Mouse (Mus musculus): ENCODE data around the gene Tubb2b.

The Tubb2b gene

DNA sequence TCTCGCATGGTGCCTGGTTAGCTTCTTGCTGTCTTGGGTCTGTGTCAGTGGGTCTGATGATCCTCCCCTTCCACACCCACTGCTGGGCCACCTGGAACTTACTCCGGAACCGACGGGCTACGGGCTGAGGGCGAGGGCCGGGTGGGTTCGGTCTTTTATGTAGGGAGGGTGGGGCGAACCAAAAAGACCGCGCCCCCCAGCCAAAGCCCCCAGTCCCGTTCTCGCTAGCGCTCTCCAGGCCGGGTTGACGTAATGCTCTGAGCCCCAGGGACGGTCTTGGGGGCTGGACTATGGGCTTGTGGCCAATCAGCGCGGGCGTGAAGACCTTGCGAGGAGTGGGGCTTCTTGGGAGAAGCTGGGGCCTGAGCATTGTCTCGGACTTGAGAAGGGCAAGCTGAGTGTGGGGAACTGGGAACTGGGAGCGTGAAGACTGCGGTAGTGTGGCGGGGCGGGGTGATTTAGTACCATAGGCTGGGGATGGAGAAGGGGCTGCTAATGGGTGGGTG lies at the start of gene Tubb2b:
TSS of gene Tubb2b (minus strand) at position 241 of the 506 bp plus-strand sequence.
- peak; percentile 69 for DNase-seq (ENCODE audit: low read depth, low spot score)

DNA sequence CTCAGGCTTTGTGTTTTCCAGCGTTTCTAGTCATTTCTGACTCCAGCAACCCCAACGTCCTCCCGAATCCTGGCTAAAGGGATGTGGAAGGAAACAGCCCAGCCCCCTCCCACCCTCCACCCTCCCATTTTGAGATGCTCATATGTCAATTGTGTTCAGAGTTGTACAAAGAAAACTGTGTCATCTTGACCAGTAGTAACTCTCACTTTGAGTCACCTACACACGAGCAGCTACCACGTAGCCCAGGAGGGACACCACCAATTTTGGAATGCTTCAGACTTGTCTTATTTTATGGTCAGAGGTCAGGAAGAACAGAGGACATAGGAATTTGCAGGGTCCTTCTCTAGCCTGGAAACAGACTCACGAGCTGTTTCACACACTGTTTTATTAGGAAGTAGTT lies 43.8 kb upstream of the Tubb2b start:
- DNase-seq (ENCODE audit: low read depth, low spot score), result no peak

- DNase-seq (ENCODE audit: low read depth, low spot score), result no peak
These were observed 33.2 kb upstream of the Tubb2b start for GRCm38 (mm10) chr13:34163304-34163975.

DNA sequence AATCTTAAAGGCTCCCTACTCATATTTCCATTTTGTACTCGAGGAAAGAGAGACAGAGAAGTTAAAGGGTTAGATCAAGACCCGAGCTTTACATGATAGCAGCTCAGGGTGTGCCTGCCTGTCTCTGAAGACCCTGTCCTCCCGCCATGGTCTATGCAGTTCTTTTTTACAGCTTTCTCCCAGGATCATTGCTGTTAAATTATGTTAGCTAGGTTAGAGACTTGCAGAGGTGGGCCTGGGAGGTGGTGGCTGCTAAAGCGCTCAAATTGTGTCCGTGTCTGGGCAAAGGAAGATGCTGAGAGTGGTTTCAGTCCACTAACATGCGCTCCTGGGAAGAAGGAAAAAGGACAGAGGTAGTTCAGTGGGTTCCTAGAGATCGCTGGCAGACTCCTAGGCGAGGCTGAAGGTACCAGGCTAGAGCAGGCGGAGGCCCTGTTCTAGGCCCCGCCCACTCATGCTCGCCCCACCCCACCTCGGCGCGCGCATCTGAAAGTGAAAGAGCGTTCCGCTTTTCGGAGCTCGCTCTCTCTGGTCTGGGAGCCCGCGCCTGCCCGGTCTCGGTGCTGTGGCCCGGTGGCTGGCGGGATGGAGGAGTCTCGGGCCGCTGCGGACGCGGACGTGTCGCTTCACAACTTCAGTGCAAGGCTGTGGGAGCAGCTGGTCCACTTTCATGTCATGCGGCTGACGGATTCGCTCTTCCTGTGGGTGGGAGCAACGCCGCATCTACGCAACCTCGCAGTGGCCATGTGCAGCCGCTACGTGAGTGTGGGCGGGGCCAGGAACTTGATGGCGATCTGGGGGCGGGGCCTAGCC lies 32.4 kb upstream of the Tubb2b start, which contains the start of gene Psmg4:
TSS of gene Psmg4 (plus strand) at position 474 of the 813 bp plus-strand sequence.
- DNase-seq (ENCODE audit: low read depth, low spot score), result peak; percentile 95

DNA sequence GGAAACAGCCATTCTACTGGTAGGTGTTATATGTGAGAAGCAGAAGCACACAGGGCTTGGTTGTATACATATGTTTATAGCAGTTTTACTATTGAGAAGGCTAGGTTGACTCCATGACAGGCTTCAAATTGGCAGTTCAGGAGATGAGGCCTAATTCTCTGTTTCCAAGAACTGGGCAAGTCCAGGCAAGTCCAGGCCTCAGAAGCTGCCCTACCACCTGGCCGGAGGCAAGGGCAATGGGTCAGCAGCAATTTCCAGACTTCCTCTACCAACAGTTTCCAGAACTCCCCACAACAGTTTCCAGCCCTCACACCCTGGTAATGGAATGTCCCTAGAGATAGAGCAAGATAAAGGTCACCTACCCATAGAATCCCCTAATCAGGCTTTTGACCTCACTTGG lies 29.7 kb upstream of the Tubb2b start:
- DNase-seq (ENCODE audit: low read depth, low spot score), result no peak

- DNase-seq (ENCODE audit: low read depth, low spot score), result no peak
These were observed 27.4 kb upstream of the Tubb2b start for GRCm38 (mm10) chr13:34157596-34158157.

DNA sequence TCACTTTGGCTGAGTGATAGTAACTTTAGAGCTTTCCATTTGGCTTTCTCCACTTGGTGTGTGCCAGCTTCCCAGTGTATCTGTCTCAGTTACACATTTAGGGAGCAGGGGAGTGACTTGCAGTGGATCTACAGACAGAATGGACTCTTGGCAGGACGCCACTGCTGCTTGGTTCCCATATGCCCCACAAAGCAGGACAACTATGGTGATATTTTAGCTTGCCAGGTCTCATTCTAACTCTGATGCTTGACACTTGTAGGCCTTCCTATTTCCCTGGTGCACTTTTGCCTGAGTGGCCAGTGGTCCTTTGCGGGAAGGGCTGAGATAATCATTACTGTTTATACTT lies 26.5 kb upstream of the Tubb2b start:
- DNase-seq (ENCODE audit: low read depth, low spot score), result no peak

DNA sequence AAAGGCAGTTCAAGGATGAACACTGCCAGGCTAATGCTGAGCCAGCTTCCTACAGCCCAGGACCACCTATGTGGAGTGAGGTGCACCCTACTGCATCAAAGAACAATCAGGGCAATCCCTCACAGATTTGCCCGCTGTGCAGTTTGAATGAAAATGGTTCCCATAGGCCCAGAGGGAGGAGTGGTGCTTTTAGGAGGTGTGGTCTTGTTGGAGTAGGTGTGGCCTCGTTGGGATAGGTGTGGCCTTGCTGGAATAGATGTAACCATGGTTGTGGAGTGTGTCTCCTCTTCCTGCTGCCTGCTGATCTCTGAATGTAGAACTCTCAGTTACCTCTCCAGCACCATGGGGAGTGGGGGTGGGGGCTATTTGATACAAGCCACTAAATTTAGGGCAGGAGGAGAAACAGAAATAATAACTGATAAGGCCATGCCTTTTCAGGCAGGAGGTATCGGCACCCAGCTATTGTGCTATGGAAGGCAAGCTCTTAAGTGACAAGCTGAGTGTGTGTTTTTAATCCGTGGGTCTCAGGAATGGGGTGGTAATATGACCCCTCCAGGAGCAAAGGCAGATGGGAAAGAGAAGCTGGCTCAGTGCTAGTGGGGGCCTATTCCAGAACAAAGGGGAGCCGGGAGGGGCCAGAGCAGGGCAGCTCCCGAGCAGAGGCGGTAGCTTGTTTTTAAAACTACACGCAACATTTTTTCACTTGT lies 26.0 kb upstream of the Tubb2b start:
- peak; percentile 27 for DNase-seq (ENCODE audit: low read depth, low spot score)

DNA sequence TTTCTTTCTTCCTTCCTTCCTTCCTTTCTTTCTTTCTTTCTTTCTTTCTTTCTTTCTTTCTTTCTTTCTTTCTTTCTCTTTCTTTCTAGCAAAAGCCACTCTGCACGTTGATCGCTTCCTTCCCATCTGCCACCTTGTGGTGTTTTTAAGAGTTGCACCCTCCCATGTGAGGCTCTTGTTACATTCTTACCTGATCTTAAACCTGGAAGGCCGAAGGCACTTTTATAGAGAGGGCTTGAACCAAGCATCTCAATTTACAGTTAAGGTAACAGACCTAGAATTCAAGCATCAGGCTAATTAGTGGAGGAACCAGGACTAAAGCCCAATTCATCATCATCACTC lies 24.6 kb upstream of the Tubb2b start:
- peak; percentile 86 for DNase-seq (ENCODE audit: low read depth, low spot score)

GRCm38 (mm10) chr13:34154217-34154930 lies 24.1 kb upstream of the Tubb2b start:
- peak; percentile 90 for DNase-seq (ENCODE audit: low read depth, low spot score)

DNA sequence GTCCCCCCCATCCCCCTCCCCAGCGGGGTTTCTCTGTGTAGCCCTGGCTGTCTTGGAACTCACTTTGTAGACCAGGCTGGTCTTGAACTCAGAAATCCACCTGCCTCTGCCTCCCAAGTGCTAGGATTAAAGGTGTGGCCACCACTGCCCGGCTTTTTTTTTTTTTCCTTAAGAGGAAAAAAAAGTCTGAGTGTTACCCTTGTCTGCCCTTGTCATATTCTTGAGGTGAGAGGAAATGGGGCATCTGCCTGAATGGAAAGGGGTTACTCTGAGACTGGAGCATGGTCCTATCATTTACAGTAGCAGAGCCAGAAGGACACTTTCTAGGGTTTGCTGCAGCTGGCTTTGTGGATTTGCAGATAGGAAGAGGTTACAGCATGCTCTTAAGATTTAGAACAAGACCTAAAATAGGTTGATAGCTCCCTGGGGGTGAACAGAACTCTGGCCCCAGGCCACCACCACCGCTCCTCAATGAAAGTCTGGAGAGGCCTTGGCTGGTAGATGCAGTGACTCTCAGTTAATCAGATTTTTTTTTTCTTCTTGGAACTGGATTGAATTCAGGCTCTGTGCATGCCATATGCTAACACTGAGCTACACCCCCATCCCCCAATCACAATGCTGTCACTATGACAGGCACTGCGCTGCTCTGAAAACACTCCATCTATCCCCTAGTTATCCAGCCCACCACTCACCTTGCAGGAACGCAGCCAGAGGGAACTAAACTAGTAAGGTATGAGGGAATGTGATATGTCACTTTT lies 23.2 kb upstream of the Tubb2b start:
- DNase-seq (ENCODE audit: low read depth, low spot score), result no peak

GRCm38 (mm10) chr13:34152695-34153094 lies 22.4 kb upstream of the Tubb2b start:
- DNase-seq (ENCODE audit: low read depth, low spot score), result no peak

GRCm38 (mm10) chr13:34151425-34151824 lies 21.2 kb upstream of the Tubb2b start:
- no peak for DNase-seq (ENCODE audit: low read depth, low spot score)

- DNase-seq (ENCODE audit: low read depth, low spot score), result no peak
These were observed 20.2 kb upstream of the Tubb2b start for GRCm38 (mm10) chr13:34150271-34151027.

DNA sequence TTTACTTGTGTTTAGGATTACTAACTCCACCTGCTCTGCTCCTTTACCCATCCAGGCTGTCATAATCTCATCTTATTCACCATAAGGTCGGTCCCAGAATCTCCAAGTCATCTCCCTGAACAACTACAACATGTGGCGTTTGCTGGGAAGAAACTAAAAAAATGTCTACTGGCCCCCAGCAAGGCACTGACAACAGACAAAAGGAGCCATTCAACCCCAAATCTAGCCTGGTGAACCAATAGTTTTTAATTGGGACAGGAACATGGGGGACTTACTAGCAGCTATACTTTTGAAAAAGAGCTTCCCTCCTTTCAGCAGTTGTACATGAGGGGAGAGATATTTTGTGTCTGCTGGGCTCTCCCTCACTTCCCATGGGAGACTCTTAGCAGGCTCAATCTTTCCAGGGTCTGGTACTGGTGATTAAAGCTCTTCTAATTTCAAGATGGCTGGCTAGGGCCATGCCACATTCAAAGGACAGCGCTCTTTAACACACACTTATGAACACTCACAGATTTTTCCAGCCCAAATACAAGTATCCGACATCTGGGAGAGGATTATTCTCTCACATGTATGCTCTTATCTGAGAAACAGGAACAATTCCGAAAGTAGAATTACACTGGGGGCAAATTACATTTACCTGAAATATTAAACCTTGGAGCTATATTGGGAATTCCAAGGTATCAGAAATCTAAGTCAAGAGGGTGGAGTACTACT lies 19.4 kb upstream of the Tubb2b start:
- DNase-seq (ENCODE audit: low read depth, low spot score), result no peak

- peak; percentile 59 for DNase-seq (ENCODE audit: low read depth, low spot score)
These were observed 18.6 kb upstream of the Tubb2b start for GRCm38 (mm10) chr13:34148767-34149392.

DNA sequence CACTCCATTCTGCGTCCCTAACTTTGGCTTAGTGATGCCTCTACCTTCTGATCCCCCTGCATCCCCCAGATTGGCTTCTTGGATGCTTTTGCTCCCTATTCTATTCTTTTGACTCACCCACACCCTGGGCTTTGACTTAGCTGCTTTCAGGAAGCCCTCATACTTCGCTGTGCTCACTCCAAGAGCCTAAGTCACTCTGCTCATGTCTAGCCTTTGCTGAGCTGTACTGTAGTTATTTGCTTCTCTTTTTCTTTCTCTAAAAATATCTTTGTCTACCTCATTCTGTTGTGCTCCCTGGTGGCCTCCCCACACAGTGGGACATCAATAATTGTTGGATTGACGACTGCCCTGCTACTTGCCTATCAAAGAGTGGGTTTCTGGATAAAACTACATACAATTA lies 17.9 kb upstream of the Tubb2b start:
- no peak for DNase-seq (ENCODE audit: low read depth, low spot score)

GRCm38 (mm10) chr13:34146916-34147315 lies 16.6 kb upstream of the Tubb2b start:
- DNase-seq (ENCODE audit: low read depth, low spot score), result no peak

DNA sequence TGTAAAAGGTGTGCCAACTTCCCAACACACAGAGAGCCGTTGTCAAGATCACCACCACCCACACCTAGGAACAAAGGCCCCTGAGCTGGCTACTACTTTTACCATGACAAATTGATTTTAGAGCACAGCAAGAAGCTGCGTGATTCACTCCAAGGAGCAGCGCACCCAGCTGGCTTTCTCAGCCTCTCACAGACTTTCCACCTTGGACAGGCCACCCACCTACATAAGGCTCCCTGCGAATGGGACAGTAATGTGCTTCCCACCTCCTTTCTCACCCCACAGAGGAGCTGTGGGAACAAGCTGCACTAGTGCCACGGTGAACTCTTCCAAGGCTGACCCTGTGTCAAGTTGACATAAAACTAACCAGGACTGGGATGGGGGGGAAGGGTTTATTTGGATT lies 13.1 kb upstream of the Tubb2b start:
- no peak for DNase-seq (ENCODE audit: low read depth, low spot score)
